Mouse (Mus musculus): ENCODE measurements around the gene Hist1h2bb.

Gene Hist1h2bb

GRCm38 (mm10) chr13:23749563-23750121 lies 3.1 kb downstream of the Hist1h2bb start:
- DNase-seq (ENCODE audit: inconsistent ontology term): peak; percentile 47

- DNase-seq (ENCODE audit: inconsistent ontology term): peak; percentile 90
These were observed 4.4 kb downstream of the Hist1h2bb start, which contains the start of gene Hist1h2ab for GRCm38 (mm10) chr13:23750839-23751477. TSS of gene Hist1h2ab (plus strand) at chr13:23751126.

- DNase-seq (ENCODE audit: inconsistent ontology term): peak; percentile 46
These were observed 5.0 kb downstream of the Hist1h2bb start for GRCm38 (mm10) chr13:23751478-23751956.

GRCm38 (mm10) chr13:23752067-23752741 lies 5.7 kb downstream of the Hist1h2bb start, which contains the start of gene Hist1h3b:
TSS of gene Hist1h3b (plus strand) at chr13:23752267.
- peak; percentile 93 for DNase-seq (ENCODE audit: inconsistent ontology term)

- DNase-seq (ENCODE audit: inconsistent ontology term): no peak
These were observed 6.2 kb downstream of the Hist1h2bb start for GRCm38 (mm10) chr13:23752742-23753172.

DNA sequence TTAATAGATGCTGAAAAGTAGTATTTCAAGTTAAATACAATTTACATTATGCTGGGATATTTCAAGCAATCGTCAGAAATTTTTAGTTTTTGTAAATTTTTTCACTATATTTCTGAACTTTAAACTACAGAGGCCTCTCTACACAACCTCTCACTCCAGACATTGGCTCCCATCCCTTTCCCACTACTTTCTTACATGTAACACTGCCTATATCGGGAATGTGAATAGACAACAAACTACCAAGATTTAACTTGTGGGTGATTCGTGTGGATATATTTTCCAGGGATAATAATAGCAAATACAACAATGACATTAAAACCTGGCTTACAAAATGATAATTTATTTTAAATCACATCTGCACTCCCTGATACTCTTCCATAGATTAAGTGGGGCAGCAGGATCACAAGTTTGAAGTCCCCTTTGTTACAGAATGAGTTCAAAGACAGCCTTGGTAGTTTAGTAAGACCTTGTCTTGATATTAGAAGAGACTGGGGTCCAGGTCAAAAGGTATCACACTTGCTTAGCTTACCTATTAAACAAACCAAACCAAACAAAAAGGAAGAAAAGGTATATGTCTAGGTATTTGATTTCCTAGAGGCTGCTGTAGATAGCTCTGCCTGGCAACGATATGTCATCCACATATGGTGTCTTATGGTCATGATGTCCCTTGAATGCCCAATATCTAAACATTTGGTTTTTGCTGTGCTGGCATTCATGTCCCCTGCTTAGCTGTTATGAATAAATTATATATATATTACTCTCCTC lies 7.0 kb downstream of the Hist1h2bb start:
- no peak for DNase-seq (ENCODE audit: inconsistent ontology term)

- DNase-seq (ENCODE audit: inconsistent ontology term): no peak
These were observed 8.5 kb downstream of the Hist1h2bb start for GRCm38 (mm10) chr13:23755000-23755399.

DNA sequence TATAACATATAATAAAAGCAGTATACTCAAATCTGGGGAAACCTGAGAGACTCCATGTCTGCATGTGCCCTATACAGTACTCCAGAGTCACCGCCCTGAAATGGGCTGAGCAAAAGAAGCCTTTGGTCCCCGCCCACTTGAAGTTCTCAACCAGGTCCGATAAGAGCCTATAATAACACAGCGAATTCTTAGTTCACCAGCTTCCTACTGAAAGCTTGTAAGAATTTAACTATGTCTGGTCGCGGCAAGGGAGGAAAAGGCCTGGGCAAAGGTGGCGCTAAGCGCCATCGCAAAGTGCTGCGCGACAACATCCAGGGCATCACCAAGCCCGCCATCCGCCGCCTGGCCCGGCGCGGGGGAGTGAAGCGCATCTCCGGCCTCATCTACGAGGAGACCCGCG lies 10.3 kb downstream of the Hist1h2bb start, which contains the start of gene Hist1h4b:
Gene Hist1h4b, plus strand, starts transcription at position 224 of the 400 bp plus-strand sequence.
- peak; percentile 84 for DNase-seq (ENCODE audit: inconsistent ontology term)

DNA sequence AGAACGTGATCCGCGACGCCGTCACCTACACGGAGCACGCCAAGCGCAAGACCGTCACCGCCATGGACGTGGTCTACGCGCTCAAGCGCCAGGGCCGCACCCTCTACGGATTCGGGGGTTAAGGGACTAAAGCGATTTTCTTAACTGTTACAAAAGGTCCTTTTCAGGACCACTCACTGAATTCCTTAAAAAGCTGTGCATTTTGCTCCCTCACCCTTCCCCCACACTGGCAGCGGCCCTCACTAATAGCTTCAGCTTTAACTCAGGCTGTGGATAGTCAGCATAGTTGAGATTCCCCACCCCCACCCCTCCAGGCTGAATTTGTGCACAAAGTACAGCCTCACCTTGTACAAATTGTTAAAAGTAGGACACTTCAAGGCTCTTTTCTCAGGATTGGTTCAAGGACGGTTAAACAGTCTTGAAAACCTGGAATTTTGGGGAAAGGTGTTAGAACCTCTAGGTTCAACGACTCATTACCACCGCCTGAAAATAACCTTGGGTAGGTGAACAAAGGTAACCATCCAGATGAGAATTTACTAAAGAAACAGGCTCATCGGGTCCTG lies 10.8 kb downstream of the Hist1h2bb start:
- DNase-seq (ENCODE audit: inconsistent ontology term): peak; percentile 83

- no peak for DNase-seq (ENCODE audit: inconsistent ontology term)
These were observed 11.4 kb downstream of the Hist1h2bb start for GRCm38 (mm10) chr13:23757921-23758320.

- DNase-seq (ENCODE audit: inconsistent ontology term): no peak
These were observed 12.8 kb downstream of the Hist1h2bb start for GRCm38 (mm10) chr13:23759251-23759771.

DNA sequence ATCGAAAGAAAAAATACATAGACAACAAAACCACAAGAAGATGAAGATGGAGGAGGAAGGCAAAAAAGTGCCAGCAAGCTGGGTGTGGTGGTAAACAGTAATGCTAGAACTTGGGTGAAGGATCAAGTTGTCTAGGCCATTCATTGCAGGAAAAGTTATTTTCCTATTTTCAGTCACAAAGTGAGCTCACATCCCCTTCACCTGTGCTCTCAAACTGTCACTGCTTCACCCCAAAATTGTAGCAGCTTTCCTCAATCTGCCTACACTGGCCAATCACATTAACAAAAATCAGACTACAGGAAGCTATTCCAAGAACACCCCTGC lies 13.3 kb downstream of the Hist1h2bb start:
- no peak for DNase-seq (ENCODE audit: inconsistent ontology term)

- peak; percentile 51 for DNase-seq (ENCODE audit: inconsistent ontology term)
These were observed 13.9 kb downstream of the Hist1h2bb start for GRCm38 (mm10) chr13:23760240-23760971.

- DNase-seq (ENCODE audit: inconsistent ontology term): peak; percentile 97
These were observed 14.7 kb downstream of the Hist1h2bb start, which contains the start of gene Hist1h4a for GRCm38 (mm10) chr13:23760972-23761864. TSS of gene Hist1h4a (minus strand) at chr13:23761230.

- DNase-seq (ENCODE audit: inconsistent ontology term): peak; percentile 80
These were observed 15.6 kb downstream of the Hist1h2bb start, which contains the start of gene Hist1h3a for GRCm38 (mm10) chr13:23761871-23762821. TSS of gene Hist1h3a (minus strand) at chr13:23762386.

- no peak for DNase-seq (ENCODE audit: inconsistent ontology term)
These were observed 16.7 kb downstream of the Hist1h2bb start for GRCm38 (mm10) chr13:23763242-23763585.

DNA sequence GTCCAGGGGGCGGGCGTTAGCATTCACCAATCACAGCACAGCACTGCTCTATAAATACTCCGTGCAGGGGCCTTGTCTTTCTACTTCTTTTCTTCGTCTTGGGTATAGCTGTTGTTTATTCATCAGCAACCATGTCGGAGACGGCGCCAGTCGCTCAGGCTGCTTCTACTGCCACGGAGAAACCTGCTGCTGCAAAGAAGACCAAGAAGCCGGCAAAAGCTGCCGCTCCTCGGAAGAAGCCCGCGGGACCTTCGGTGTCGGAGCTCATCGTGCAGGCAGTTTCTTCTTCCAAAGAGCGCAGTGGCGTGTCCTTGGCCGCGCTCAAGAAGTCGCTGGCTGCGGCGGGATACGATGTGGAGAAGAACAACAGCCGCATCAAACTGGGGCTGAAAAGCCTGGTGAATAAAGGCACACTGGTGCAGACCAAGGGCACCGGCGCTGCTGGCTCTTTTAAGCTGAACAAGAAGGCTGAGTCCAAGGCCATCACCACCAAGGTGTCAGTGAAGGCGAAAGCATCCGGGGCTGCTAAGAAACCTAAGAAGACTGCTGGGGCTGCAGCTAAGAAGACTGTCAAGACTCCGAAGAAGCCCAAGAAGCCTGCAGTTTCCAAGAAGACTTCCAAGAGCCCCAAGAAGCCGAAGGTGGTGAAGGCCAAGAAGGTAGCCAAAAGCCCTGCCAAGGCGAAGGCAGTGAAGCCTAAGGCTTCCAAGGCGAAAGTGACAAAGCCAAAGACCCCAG lies 17.2 kb downstream of the Hist1h2bb start, which contains the start of gene Hist1h1a:
Gene Hist1h1a, plus strand, starts transcription at position 81 of the 738 bp plus-strand sequence.
- DNase-seq (ENCODE audit: inconsistent ontology term): peak; percentile 92
